Mouse (Mus musculus) bone marrow, adult 2 months (tissue): ENCODE data around the gene Cp.

Source experiments
- CTCF ChIP-seq: fragments of 200-500 bp; IDR thresholded peaks from 2 replicates; pipeline ENCODE4 v1.5.1; 2011; ENCODE audit warnings: low read length, control low read depth; ENCODE audit not compliant: control insufficient read depth, insufficient read depth
- POLR2A ChIP-seq: fragments of 200-500 bp; IDR thresholded peaks from 2 replicates; pipeline ENCODE4 v1.6.1; 2011; ENCODE audit warnings: low read depth, mild to moderate bottlenecking, control low read depth, low read length, borderline replicate concordance; ENCODE audit not compliant: control insufficient read depth

DNA sequence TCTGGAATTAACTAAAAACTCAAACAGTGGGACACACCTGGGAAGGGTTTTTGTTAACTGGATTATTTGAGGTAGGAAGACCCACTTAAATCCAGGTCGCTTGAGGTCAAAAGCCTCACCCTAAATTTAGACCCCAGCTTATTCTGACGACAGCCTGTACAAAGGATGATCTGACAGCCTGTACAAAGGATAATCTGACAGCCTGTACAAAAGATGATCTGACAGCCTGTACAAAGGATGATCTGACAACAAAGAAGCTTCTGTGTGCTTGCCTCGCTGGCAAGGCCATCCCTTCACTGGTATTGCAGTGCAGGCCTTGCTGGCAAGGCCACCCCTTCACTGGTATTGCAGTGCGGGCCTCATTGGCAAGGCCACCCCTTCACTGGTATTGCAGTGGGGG lies 44.0 kb downstream of the Cp start:
- no peak for TF ChIP-seq CTCF
- no peak for TF ChIP-seq POLR2A
